Mouse (Mus musculus): ENCODE data around the gene Gsg1l. TPM values are rescaled to one million over a fixed set of nuclear protein-coding genes. Genes with fewer than 3 reads are reported as not detected.

The Gsg1l gene
- polyA plus RNA-seq, 3 experiments from 2014 or later: not detected

- ATAC-seq: no peak
These were observed 148.6 kb downstream of the Gsg1l start for GRCm38 (mm10) chr7:125933356-125934244.

GRCm38 (mm10) chr7:125931602-125932001 lies 150.6 kb downstream of the Gsg1l start:
- no peak for ATAC-seq

- ATAC-seq: no peak
These were observed 158.2 kb downstream of the Gsg1l start for GRCm38 (mm10) chr7:125924044-125924443.

DNA sequence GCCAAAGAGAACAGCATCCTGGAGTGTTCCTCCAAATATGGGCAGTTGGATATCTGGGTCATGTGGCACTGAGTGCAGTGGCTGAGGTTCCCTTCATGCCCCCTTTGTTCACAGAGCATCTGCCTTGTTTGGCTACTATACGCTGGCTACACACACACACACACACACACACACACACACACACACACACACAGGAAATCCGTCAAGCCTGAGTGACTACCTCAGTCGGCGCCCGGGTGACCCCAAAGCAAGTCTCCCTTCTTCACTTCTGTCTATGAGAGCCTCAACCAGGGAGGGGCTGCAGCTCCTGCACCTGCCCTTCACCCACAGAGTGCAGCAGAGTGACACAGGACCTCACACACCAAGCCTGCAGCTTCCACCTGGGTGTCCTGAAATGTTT lies 161.4 kb downstream of the Gsg1l start:
- no peak for ATAC-seq

- ATAC-seq: no peak
These were observed 181.6 kb downstream of the Gsg1l start for GRCm38 (mm10) chr7:125900386-125901161.

GRCm38 (mm10) chr7:125899916-125900315 lies 182.3 kb downstream of the Gsg1l start:
- no peak for ATAC-seq

- ATAC-seq: no peak
These were observed 183.2 kb downstream of the Gsg1l start for GRCm38 (mm10) chr7:125899036-125899435.

- no peak for ATAC-seq
These were observed 185.2 kb downstream of the Gsg1l start for GRCm38 (mm10) chr7:125897059-125897458.

GRCm38 (mm10) chr7:125893621-125894020 lies 188.6 kb downstream of the Gsg1l start:
- ATAC-seq: no peak

GRCm38 (mm10) chr7:125888373-125888772 lies 193.8 kb downstream of the Gsg1l start:
- no peak for ATAC-seq

- no peak for ATAC-seq
These were observed 194.4 kb downstream of the Gsg1l start for GRCm38 (mm10) chr7:125887761-125888160.

GRCm38 (mm10) chr7:125887124-125887523 lies 195.1 kb downstream of the Gsg1l start:
- no peak for ATAC-seq

DNA sequence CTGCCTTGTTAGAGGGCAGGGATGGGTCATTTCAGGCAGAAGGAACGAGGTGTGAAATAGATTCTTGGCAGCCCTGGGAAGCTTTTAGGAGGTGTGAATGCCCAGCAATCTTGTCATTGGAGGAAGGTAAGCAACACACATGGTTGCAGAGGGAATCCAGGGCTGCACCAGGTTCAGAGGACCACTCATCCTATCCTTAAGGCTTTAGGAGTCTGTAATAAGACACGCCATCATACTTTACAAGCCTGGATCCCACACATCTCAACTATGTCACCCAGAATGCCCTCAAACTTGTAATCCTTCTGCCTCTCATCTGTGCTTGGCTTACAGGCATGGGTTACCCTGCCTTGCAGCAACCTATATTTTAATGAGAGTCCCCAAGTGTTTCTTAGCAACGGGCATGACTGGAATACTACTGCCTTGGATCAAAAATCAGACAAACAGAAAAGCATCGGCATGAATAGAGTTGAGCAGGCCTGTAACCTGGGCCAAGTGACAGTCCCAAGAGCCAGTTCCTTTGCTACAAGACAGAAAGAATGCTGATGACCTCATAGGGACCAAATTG lies 196.0 kb downstream of the Gsg1l start:
- ATAC-seq: no peak

DNA sequence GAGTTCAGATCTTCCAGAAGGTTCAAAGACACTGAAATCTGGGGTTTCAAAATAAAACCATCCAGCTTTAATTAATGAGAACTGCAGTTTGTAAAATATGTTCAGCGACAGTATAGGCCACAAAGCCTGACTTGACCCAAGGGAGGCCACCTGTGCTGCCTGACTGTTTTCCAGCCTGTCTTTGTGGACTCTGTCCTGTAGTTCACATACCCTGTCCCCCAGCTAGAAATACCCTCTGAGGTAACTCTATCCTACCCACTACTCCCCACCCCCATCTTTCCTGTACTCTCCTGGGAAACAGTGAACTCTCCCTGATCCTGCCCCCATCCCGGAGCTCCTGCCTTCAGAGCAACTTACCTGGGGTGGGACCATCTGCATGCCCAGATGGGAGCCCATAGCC lies 199.0 kb downstream of the Gsg1l start:
- no peak for ATAC-seq

DNA sequence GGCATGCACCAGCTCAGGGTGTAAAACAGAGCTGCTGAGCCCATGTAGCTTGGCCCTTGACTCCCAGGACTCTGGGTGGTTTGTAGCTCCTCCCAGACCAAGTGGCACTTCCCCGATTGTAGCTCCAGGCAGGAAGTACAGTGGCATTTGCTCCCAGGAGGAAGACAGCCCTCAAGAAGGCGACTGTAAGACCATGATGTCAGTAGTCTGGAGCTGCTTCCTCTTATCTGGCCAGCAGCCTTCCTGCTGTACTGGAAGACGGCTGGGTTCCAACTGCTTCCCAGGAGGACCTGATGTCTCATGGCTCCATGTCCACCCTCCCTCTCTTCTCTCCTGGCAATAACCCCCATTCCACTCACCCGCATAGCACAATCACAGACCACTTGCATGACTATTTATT lies 204.2 kb downstream of the Gsg1l start:
- ATAC-seq: no peak

DNA sequence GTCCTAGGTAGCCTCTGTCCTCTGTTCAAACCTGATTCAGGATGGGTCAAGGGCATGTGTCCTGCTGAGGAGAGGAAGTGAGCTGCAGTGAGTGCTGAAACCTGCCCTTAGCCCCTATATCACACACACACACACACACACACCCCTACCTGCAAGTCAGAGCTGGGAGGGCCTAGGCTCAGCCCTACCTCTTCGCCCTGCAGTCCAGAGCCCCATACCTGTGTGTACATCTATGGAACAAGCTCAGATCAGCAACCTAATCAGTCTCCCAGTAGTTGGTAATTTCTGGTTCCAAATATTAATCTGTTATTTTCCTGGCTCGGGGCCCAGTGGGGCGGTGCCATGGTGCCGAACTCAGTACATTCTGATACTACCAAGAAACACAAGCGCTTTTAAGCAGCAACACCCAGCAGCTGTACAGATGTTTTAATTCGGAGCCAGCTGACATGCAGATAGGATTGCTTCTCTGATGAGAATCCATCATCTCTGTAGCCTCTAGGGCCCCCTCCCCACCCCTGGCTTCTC lies 208.2 kb downstream of the Gsg1l start:
- no peak for ATAC-seq

- no peak for ATAC-seq
These were observed 209.3 kb downstream of the Gsg1l start for GRCm38 (mm10) chr7:125872874-125873273.

GRCm38 (mm10) chr7:125872202-125872580 lies 210.0 kb downstream of the Gsg1l start:
- ATAC-seq: no peak

DNA sequence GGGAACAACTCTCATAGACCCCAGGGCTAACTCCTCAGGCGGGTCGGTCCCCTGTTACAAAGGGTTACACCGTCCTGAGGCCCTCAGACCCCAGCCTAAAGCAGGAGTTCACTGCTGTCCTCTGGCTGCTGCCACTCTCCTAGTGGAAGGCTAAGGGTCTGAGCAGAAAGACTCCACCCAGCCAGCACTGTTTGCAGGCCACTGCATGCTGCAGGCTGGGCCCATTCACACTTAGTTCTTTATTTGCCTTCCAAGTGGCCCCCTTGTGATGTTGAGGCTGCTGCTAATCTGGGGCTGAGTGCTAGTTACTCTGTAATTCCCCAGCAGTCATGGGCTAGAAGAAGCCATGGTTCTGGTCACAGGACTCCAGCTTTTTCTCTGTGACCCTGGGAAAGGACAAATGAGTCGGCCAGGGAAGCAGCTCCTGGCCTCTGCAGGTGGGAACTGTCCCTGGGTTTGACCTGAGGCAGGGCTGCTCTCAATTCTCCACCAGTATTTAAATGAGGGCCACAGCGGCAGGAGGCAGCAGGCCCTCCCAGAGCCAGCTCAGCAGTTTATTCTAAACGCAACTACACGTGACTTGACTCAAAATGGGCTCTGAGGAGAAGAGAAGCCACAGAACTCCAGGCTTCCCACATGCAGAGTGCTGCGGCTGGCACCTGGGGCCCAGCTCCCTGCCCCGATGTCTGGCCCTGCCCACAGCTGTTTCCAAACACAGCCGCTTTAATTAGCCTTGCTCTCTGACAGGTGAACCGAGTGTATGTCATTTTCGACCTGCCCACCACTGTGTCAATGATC lies 210.6 kb downstream of the Gsg1l start:
- no peak for ATAC-seq

DNA sequence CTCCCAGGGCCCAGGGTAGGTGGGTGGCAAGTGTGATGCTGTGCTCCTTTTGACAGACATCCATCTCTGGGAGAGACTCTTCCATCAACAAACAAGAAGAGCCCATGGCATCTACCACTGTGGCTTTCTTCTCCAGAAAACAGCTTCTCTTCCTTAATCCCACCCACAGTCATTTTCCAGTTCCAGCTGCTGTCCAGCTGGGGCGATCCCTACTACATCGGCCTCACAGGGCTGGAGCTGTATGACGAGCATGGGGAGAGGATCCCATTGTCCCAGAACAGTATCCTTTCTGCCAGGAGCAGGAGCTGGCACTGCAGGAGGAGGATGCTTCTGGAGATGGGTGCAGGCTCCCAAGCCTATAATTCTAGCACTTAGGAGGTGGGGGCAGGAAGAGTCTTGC lies 213.6 kb downstream of the Gsg1l start:
- no peak for ATAC-seq

GRCm38 (mm10) chr7:125865234-125865633 lies 217.0 kb downstream of the Gsg1l start:
- ATAC-seq: no peak

- ATAC-seq: no peak
These were observed 218.2 kb downstream of the Gsg1l start for GRCm38 (mm10) chr7:125864026-125864425.

Data from inflammation-experienced regulatory T-cells, adult 6 months (primary cell).